Mouse (Mus musculus) G1E-ER4 (cell line): ENCODE data around the gene Pptc7. TPM values are rescaled to one million over a fixed set of nuclear protein-coding genes. Genes with fewer than 3 reads are reported as not detected.

Experiments used
- GATA1 ChIP-seq: IDR thresholded peaks from one replicate; pipeline ENCODE4 v1.8.0; 2012; ENCODE audit warnings: low read length, inconsistent platforms
- polyA plus RNA-seq: library from polyadenylated mRNA; stranded (reverse); fragments of >175 nt; gene quantifications from 2 replicates; pipeline ENCODE4 v1.2.3, GENCODE M21; 2012

Pptc7 gene
- polyA plus RNA-seq, 1 experiment = 6.8 TPM

DNA sequence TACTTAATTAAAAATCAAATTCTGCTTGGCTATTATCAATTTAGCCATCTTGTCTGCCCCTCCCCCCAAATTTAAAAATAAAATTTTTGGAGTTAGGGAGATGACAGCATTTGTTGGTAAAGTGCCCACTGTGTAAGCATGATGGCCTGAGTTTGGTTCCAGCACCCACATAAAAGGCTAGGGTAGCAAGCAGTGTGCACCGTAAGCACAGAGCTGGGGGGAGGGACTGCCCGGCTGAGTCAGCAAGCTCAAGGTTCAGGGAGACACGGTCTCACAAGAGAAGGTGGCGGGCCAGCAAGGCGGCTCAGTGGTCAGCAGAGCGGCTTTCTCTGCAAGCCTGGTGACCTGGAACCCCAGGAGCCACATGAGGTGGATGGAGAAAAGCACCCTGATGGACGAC lies 21.3 kb downstream of the Pptc7 start:
- no peak for TF ChIP-seq GATA1

DNA sequence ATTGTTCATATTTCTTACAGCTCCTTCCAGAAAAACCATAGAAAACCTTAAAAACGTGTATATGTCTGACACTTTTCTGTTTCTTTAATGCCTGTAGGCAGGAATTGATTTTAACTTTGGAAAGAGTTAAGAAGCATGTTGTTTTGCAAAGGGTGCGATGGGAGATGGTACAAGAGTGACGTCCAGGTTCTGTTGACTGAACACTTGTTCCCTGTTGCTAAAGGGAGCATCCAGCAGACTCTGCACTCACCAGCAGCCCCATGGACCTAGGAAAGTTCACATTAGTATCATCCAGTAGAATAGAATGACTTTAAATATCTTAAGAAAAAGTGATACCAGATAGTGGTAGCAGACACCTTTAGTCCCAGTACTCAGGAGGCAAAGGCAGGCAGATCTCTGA lies 22.4 kb downstream of the Pptc7 start:
- TF ChIP-seq GATA1 = no peak

DNA sequence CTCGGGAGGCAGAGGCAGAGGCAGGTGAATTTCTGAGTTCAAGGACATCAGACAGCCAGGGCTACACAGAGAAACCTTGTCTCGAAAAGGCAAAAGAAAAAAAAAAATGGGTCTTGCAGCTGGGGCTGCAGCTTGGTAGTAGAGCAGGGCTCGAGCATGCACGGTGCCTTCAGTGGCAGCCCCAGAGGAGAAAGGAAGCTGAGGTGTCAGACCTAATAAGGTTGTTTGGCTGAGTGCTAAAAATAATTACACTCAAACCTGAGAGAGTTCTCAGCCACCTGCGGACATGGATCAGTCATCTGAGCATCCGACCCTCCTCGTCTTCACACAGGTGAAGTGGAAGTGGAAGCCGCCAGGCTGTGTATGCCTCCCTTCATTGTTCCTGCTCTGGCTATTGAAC lies 26.5 kb downstream of the Pptc7 start:
- TF ChIP-seq GATA1 = no peak

DNA sequence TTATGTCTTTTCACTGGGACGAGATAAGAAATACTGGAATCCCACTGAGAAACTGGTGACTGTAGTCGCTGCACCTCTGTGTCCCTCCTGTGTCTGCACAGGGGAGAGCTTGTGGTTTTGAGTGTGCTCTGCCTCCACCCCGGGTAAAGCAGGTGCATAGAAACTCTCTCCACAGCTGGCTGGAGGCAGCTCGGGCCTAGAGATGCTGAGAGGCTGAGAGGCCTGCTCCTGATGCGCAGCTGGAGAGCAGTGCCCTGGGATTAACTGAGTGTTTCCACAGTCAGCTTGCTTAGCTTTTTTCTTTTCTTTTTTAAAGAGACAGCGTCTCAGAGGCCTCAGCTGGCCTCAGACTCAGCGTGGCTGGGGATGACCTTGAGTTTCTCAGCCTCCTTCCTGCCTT lies 27.5 kb downstream of the Pptc7 start:
- no peak for TF ChIP-seq GATA1

DNA sequence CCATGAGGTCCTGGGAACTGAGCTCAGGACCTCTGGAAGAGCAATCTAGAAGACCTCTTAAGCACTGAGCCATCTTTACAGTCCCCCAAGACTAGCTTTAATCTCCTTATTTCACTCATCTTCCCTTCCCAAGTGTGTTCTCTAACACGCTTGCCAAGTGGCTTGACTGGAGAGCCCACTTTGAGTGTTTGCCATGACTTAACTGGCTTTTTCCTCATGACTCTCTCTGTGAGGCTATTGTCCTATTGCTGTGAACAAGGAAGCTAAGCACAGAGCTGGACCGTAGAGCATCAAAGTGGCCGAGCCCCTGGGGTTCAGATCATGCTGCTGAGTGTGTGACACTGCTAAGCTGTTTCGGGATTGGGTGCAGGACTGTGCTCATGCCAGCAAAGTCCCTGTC lies 28.2 kb downstream of the Pptc7 start:
- TF ChIP-seq GATA1 = no peak

DNA sequence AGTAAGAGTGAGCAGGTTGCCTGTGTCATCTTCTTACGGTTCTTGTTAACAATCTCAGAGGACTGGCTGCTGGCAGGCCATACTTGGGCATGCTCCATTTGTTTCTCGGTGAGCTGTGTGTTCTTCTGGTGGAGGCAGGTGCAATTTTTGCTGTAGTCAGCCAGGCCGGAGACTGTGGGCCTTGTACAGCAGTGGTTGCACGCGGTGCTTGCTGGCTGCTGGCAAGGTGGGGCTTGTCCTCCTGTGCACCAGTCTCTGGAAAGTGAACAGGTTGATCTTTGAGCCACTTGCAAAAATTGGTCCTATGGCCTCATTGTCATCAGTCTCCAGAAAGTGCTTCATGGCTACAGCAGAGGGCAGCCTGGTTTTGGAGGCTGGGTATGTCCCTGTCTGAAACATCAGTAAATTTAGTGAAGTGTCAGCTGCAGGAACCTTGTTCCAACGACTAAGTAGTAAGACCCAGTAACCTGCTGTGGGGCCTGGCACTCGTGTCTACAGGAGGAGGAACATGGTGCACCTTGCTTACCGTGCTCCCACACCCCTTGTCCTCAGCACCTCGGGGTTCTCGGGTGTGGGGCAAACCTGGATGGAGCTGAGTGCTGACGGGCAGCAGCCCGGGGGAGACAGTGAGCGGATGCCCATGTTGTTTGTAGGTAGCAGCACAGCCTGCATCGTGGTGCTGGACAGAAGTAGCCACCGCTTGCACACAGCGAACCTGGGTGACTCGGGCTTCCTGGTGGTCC lies 28.9 kb downstream of the Pptc7 start:
- no peak for TF ChIP-seq GATA1

DNA sequence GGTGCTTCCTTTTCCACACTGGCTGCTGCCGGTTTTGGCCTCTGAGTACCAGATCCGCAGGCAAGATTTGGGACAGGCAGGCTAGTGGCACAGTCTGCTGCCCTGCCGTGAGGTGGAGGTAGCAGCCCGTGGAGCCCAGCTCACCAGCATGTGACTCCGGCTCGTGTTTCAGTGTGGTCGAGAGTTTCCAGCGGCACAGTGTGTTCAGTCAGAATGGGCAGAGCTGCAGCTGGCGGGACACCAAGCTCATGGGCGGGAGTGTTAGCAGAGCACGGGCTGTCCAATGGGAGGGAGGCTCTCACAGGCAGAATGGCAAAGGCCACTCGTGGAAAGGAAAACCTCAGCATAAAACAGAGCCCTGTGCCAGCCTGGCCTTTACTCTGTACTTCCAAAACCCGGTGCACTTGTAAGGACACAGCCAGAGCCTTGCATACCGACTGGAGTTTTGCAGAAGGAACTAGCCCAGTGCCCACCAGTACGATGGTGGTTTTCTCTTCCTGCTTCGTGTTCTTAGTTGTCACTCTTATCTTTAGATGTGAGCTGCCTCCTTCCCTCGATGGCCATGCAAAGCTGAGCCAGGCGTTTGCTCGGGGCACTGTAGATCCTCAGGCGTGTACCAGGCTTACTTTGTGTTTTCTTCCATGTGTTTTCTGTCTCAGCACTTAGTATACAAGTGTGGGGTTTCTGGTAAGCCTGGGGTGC lies 31.0 kb downstream of the Pptc7 start:
- no peak for TF ChIP-seq GATA1

DNA sequence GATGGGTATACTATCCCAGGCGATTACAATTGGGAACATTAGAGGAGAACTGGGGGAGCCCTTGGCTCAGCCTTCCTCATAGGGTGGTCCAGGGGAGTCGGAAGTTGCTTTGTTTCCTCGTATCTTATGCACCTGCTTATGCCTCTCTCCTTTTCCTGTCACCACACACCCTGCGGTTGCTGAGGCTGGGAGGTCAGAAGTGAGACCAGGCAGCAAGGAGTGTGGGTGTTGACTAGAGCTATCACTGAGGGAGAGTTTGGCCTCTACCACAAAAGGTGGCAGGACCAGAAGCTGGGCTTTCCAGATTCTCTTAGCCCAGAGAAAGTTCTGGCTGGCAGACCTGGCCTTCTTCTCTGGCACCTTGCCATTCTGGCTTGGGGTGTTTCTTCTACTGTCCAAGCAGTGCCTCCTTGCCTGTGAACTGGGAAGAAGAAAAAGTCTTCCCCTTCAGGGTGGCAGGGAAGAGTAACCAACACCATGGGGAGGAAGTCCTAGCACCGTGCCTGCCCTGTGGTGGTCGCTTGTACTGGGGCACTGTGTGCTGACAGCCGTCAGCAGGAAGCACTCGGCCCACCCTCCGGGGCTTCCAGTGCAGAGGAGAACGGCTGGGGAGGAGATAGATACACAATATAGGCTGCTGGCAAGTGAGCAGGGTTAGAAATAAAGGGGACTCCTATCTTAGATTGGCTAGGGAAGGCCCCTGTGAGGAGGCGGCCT lies 33.3 kb downstream of the Pptc7 start:
- no peak for TF ChIP-seq GATA1

DNA sequence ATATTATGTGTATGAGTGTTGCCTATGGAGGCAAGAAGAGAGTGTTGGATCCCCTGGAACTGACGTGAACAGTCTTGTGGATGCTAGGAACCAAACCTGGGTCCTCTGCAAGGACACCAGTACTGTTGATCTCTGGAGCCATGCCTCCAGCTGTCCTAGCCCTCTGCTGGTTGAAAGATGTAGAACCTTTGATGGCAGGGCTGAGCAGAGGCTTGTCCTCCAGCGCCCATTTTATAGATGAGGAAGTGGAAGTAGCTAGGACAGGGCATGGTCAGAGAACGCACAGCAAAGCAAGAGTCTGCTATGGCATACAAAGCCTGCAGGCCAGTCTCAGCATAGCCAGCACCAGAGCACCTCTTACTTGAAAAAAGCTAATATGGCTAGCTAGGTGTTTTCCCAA lies 33.9 kb downstream of the Pptc7 start:
- TF ChIP-seq GATA1 = no peak

DNA sequence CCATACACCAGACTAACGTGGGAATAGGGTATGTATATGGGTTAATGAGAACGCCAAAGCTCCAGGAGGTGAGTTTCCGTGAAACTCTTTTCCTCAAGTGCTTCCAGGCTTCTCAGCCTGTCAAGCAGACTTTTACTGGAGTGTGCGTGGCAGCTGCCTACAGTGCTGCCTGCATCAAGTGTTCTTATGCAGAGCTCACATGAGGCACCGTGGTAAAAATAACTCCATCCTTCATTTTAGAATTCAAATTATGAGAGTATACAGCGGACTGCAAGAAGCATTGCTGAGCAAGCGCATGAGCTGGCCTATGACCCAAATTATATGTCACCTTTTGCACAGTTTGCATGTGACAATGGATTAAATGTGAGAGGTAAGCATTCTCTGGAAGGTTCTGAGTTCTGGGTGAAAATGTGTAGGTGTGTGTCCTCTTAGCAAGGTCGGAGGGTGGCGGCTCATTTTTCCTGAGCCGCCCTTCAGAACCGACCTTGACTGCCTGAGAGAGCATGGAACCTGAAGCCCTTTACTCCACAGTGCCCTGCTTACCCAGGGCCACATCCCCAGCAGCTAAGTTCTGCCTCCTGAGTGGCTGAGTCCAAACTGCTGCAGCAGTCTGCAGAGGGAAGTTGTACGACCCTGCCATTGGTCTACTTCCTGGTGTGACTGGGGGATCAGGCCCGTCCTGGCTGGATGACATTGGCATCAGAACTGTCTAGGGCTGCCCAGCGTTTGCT lies 35.5 kb downstream of the Pptc7 start:
- TF ChIP-seq GATA1 = no peak

DNA sequence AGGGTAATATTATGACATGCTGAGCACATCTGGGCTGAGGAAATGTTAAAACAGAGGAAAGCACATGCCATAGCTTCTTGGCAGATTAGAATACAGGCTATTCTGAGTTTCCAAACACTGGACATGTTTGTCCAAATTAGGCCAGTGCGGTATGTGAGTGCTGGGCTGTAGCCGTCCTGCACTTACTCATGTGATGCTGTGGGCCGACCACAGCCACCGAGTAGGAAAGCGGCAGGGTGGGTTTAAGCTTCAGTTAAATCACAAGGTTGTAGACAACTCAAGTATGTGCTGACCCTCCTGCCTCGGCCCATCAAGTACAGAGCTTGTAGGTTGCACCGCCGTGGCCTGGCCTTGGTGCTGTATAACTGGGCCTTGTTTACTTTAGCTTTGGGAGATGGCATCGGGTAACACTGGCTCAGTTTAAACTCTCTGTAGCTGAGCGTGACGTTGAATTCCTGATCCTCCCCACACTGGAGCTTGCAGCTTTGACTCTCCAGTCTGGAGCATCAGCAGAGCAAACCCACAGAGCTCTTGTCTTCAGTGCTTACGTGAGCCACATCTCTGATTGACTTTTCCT lies 36.1 kb downstream of the Pptc7 start:
- no peak for TF ChIP-seq GATA1

DNA sequence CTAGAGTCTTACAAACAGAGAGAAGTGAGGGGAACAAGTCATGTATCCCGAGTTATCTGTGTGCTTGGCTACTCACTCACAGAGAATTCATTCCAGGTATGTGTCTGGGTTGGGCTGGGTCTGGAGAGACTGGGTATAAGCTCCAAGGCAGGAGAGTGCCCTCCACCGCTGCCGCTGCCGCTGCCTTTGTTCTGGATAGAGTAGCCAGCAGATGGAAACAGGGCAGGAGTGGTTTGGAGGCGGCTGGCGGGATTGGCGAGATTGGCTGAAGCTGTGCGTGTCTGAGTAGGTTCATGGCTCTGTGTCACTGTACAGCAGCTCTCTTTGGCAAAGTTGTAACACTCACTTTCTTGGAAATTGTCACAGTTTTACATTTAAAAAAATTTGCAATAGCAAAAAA lies 39.4 kb downstream of the Pptc7 start:
- TF ChIP-seq GATA1 = no peak

DNA sequence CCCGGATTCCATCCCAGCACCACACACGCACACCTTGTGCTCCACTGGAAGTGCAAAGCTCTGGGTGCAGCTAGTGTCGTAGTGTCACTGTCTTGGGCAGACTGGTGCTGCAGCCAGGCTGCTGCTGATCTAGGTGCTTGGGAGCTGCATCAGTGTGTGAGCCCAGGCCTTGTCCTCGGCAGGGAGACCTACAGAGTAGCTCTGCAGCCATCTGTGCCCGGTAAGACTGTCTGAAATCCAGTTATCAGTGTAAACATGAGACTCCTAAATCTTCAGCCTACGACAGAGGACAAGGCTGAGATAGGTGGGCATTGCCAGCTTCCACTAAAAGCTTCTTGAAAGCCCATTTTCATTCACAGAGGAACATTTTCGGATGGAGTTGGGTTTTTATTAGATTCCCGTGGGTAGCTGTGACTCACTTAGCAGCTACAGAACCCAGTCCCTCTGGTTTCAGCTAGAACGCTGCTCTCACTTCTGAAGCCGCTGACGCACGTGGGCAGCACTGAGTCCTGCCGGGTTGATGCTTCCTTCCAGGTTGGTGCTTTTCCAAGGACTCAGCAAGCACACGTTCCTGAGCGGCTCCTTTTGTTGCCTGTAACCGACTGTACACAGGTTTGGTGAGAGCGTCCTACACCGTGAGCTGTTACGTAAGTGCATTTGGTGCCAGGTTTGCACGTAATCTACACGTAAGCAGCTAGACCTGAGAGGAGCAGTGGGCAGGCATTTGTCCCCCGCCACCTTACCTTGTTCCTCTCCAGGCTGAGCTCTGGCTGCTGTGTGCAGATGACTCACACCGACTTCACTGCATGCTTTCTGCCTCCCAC lies 40.7 kb downstream of the Pptc7 start:
- no peak for TF ChIP-seq GATA1

DNA sequence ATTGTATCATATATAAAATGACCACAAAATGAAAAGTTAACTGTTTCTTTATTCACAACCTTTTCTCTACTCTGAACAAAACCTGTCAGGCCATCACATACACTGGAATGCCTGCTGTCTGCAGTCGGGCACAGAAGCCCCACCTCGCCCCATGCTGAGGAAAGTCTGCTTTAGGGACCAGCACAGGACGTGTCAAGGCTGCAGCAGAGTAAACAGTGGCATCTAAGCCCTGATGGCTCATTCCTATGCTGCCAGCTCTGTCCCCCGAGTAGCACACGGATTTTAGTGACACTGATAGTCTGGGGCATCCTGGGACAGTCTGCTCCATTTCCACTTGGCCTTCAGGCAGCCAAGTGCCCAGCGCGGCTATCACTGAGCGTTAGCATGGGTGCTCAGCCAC lies 41.3 kb downstream of the Pptc7 start:
- TF ChIP-seq GATA1 = no peak

DNA sequence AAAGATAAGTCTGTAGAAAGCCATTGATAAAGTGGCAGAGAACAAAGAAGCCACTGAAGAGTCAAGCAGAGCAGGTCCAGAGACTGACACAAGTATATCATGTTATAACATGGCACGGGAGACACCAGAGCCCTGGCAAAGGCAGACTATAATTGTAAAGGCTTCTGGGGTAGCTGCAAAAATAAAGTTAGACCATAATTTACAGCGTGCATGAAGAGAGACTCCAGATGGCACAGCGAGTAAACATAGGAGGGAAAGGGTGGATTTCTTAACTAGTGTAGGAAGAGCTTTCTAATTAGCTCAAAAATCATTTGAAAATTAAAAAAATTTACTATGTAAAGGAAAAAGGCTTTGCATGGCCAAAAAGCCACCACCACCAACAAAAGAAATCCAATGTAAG lies 43.1 kb downstream of the Pptc7 start:
- no peak for TF ChIP-seq GATA1

DNA sequence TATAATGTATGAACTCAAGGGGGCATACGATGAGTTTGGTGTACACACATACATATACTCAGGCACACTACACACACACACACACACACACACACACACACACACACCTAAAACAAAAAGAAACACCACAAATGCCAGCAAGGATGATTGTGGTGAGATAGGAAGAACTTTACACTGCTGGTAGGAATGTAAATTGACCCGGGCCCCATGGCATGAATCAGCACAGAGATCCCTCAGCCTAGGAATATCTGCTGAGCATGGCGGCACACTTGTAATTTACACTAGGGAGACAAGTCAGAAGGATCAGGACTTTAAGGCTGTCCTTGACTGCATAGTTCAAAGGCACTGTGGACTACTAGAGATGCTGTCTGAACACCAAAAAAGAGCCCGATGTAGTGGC lies 46.1 kb downstream of the Pptc7 start:
- TF ChIP-seq GATA1 = no peak
